Mouse (Mus musculus) retina, embryonic 14.5 days (tissue): Measurements from ENCODE around the gene Ubap1.

Experiments
- DNase-seq: peaks from one replicate; pipeline ENCODE4 v3.0.0-alpha.2; 2015; ENCODE audit warnings: low spot score

The Ubap1 gene

DNA sequence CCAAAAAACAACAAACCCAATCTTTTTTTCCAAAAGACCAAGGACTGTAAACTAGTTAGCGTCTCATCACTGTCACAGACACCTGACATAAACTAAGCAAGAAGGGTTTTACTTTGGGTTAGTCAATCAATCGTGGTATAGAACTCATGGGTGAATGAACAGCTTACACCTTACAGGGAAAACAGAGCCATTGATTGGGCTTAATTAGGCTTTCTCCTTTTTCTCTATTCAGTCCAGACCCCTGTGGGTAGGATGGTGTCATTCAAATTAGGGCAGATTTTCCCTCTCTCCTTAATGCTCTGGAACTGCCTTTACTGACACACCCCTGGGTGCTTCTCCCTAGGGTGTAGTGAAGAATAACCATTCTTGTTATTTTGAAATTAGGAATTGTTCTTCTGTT, 8.4 kb downstream of the Ubap1 start:
- no peak for DNase-seq

- DNase-seq = no peak
Measured at GRCm38 (mm10) chr4:41358669-41359068, 9.9 kb downstream of the Ubap1 start.

GRCm38 (mm10) chr4:41359358-41359757, 10.6 kb downstream of the Ubap1 start:
- DNase-seq = no peak

DNA sequence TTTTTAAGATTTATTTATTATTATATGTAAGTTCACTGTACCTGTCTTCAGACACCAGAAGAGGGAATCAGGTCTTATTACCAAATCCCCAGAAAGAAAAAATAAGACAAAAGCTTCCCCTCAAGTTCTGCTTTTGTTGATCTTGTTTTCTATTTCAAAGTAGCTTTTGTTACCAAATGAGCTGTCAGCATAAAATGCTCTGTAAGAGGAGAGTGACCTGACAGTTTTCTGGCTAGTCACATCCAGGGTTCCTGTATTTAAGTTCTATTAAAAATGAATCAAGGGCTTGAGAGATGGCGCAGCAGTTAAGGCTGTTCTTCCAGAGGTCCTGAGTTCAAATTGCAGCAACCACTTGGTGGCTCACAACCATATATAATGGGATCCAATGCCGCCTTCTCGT, 12.3 kb downstream of the Ubap1 start:
- DNase-seq = no peak

DNA sequence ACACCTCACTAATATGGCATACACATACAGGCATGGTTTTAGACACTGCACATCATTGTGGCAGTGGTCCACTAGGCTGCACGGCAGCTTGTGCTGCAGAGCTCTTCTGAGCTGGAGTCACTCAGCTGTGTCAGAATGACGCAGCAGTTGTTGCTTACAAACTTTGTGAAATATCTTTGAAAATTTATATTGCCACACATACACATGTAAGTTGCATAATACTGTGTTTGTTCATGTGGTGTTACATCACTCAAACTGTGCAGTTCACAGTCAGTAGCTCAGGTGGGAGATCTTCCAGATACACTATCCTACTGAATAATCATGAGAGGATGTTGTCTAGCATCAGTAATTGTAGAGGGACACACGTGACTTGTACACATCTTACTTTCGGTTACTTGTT, 19.4 kb downstream of the Ubap1 start:
- no peak for DNase-seq

- no peak for DNase-seq
Measured at GRCm38 (mm10) chr4:41369702-41370437, 21.1 kb downstream of the Ubap1 start.

DNA sequence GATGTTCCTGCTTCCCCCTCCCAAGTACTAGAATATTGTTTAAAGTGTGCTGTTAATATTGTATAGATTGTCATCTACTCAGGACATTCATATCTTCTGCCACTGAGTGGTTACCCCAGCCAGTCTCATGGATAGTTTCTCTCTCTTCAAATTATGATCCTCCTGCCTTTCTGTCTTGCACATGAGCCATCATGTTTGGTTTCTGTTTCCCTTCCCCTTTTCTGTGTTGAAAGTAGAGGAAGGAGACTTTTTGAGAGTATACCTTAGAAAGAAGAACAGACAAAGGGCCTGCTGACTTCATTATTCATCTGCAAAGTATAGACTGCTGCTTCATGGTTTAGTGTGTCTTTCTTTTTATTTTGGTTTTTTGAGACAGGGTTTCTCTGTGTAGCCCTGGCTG, 28.8 kb downstream of the Ubap1 start:
- DNase-seq = no peak

- DNase-seq = no peak
Measured at GRCm38 (mm10) chr4:41381213-41381950, 32.6 kb downstream of the Ubap1 start.

DNA sequence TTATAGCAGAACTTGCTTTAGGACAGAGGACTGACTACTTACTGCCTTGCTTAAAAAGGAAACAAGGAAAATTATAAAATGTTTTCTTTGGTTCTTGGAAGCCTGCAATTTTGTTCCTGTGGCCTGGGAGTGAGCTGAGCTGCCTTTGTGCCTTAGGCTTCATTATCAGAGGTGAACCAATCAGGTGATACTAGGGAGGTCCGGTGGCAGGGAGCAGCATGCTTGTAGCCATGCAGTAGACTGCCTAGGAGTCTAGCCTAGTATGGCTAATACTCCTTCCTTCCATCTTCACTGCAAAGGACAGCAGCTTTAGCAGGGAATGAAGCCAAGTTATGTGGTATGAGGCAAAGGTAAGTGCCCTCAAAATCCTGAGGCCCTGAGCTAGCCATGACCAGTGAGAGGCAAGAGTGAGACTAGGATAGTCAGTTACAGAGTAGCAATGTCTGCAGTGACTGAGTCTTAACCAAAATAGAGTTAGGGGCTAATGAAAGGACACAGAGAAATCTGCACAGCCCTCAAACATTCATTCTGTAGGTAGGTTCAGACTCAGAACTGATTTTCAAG, 37.7 kb downstream of the Ubap1 start:
- no peak for DNase-seq

- no peak for DNase-seq
Measured at GRCm38 (mm10) chr4:41387755-41388469, 39.1 kb downstream of the Ubap1 start.

GRCm38 (mm10) chr4:41388616-41389015, 39.8 kb downstream of the Ubap1 start:
- DNase-seq = no peak

- DNase-seq = no peak
Measured at GRCm38 (mm10) chr4:41389240-41389639, 40.4 kb downstream of the Ubap1 start.

- peak; percentile 91 for DNase-seq
Measured at GRCm38 (mm10) chr4:41390122-41390521, 41.3 kb downstream of the Ubap1 start.

GRCm38 (mm10) chr4:41391015-41391414, 42.2 kb downstream of the Ubap1 start:
- DNase-seq = no peak

DNA sequence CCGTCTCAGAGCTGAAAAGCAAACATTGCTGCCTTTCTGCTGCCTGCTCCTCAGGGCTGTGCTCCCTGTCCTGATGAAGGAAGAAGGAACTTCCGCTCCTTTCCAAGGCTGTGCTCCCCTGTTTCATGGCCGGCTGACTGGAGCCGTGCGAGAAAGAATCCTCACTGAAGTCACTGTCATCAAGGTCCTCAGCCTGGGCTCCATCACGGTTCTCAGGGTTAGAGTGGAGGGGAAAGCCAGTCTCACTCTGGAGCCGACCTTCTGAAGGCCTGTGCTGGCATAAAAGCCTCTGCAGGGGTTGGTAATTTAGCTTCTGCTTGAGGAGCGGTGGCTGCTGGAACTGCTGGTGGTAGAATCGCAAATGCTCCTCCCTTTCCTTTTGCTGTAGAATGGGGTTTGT, 45.9 kb downstream of the Ubap1 start:
- no peak for DNase-seq

DNA sequence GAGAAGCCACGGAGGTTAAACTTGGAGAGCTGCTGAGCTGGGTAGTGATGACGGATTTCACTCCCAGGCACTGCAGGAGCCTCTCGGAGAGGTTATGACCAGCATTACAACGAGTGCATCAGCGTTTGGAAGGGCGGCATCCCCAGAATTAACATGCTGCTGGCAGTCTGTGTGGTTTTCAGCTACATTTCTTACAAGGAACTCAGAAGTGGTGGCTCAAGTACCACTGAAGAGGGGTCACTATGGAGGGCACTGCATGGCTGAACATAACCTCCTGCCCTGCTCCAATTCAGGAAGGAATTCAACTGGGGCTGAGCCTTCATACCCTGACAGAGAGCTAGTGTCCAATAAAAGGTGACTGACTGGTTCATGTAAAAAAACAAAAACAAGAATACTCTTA, 49.6 kb downstream of the Ubap1 start:
- no peak for DNase-seq

DNA sequence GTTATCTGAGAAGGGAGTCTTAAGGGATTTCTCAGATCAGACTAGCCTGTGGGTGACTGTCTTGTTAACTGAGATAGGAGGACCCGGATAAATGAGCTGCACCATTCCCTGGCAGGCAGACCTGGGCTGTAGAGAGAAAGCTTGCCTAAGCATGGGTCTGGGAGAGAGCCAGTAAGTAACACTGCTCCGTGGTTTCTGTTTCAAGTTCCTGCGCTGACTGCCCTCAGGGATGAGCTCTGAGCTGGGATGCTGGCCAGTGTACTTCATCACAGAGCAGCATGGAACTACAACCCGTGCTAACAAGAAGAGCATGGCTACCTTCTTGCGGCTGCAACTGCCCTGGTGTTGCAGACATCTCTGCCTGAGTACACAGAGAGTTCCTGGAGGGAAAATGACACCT, 51.1 kb downstream of the Ubap1 start:
- no peak for DNase-seq

DNA sequence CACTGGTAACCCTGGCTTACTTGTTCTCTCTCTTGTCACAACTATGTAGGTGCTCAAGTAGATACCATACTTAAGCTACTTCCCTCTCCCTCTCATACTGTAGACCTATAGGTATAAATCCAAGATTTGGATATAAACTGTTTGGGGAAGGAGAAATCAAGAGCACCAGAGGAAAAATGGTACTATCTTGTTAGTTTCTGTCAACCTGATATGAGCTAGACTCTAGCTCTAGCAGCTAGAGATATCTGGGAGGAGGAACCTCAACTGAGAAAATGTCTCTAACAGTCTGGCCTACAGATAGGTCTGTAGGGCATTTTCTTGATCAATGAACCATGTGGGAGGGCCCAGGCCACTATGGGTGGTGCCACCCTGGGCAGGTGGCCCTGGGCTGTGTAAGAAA, 52.4 kb downstream of the Ubap1 start:
- no peak for DNase-seq

DNA sequence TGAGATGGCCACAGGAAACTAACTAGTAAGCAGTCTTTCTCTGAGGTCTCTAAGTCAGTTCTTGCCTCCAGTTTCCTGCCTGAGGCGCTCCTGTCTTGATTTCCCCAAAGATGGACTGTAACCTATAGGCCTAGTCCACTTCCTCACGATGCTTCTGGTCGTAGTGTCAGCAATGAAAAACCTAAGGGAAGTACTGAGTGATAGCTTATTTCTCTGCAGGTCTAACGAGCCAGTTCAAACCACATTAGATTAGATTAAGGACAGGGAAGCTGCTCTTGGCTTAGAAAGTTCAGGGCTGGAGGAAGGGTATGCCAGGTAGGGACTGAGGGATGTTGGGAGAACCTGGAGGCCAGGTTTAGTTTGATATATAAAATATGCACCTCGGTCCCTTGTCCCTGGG, 52.8 kb downstream of the Ubap1 start:
- DNase-seq = no peak

- no peak for DNase-seq
Measured at GRCm38 (mm10) chr4:41406597-41406996, 57.8 kb downstream of the Ubap1 start.

- no peak for DNase-seq
Measured at GRCm38 (mm10) chr4:41407353-41407752, 58.6 kb downstream of the Ubap1 start.

- no peak for DNase-seq
Measured at GRCm38 (mm10) chr4:41409341-41409740, 60.5 kb downstream of the Ubap1 start.

DNA sequence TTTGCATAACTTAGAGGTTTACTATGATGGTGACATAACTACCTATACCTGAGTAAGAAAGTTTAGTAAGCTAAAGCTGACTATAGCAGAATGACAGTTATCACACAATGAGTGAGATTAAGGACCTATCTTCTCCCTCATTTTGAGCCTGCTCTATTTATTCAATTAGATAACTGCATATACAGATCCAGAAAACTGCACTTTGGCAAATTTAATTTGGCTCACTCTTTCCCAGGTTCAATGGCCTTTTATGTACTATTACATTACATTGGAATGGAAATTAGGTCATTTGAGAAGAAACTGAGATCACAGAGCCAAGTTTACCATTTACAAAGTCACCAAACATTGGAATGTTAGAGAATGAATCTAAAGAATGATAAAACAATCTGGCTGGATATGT, 68.2 kb downstream of the Ubap1 start:
- no peak for DNase-seq
